Mouse (Mus musculus) heart, embryonic 14.5 days (tissue): ENCODE data around the gene Rep15. TPM values are rescaled to one million over a fixed set of nuclear protein-coding genes. Genes with fewer than 3 reads are reported as not detected.

Experiments
- ATAC-seq: fragments of 200-750 bp; cut with Nextera tagmentation; 2 replicates; pipeline ENCODE4 v1.8.0; 2017; ENCODE audit warnings: low read depth, moderate TSS enrichment; ENCODE audit not compliant: insufficient number of reproducible peaks, insufficient read depth, low FRiP score
- H3K27ac ChIP-seq, 2 experiments: fragments of 200-500 bp in 1 of 2; fragments of 300-500 bp in 1 of 2; sonication (generic) in 1 of 2; replicated peaks in 1 of 2; 2 replicates each; pipeline ENCODE4 v1.5.1; 2012 to 2014; ENCODE audit warnings: low read depth in 2 of 2, low read length in 2 of 2, control low read depth in 1 of 2, mild to moderate bottlenecking in 1 of 2, mixed read lengths in 1 of 2; ENCODE audit not compliant: control insufficient read depth in 1 of 2, insufficient read depth in 1 of 2
- H3K27me3 ChIP-seq: fragments of 300-500 bp; sonication (generic); 2 replicates; pipeline ENCODE4 v1.6.1; 2014; ENCODE audit warnings: mild to moderate bottlenecking, low read length, control low read depth; ENCODE audit not compliant: control insufficient read depth, insufficient read depth
- H3K36me3 ChIP-seq: fragments of 300-500 bp; sonication (generic); 2 replicates; pipeline ENCODE4 v1.6.1; 2014; ENCODE audit warnings: mild to moderate bottlenecking, control low read depth, low read length, mixed read lengths; ENCODE audit not compliant: control insufficient read depth, insufficient read depth
- H3K4me1 ChIP-seq, 2 experiments: fragments of 200-500 bp in 1 of 2; fragments of 300-500 bp in 1 of 2; sonication (generic) in 1 of 2; 2 replicates each; pipeline ENCODE4 v1.6.1; 2012 to 2014; ENCODE audit warnings: low read length in 2 of 2, control low read depth in 1 of 2, mixed read lengths in 1 of 2; ENCODE audit not compliant: control insufficient read depth in 2 of 2, insufficient read depth in 2 of 2
- H3K4me2 ChIP-seq: fragments of 300-500 bp; sonication (generic); 2 replicates; pipeline ENCODE4 v1.6.1; 2014; ENCODE audit warnings: mild to moderate bottlenecking, low read length
- H3K4me3 ChIP-seq, 2 experiments: fragments of 200-500 bp in 1 of 2; fragments of 300-500 bp in 1 of 2; sonication (generic) in 1 of 2; 2 replicates each; pipeline ENCODE4 v1.5.1; 2012 to 2014; ENCODE audit warnings: low read length in 2 of 2, mild to moderate bottlenecking in 2 of 2, control low read depth in 1 of 2, low read depth in 1 of 2, moderate library complexity in 1 of 2; ENCODE audit not compliant: control insufficient read depth in 1 of 2, insufficient read depth in 1 of 2
- H3K9ac ChIP-seq: fragments of 300-500 bp; sonication (generic); 2 replicates; pipeline ENCODE4 v1.6.1; 2014; ENCODE audit warnings: mild to moderate bottlenecking, low read length
- H3K9me3 ChIP-seq: fragments of 300-500 bp; sonication (generic); 2 replicates; pipeline ENCODE4 v1.6.1; 2016; ENCODE audit warnings: low read length, control low read depth; ENCODE audit not compliant: control insufficient read depth
- WGBS: fragments of 180-500 bp; shearing (Covaris S2); extraction: QIAGEN DNeasy Blood & Tissue Kit; methylation state at CpG from one replicate; pipeline ENCODE4 v1.1.7; 2014; 5-methylcytosine and 5-hydroxymethylcytosine counted together
- polyA plus RNA-seq: library from polyadenylated mRNA; unstranded; fragments of >200 nt; fragmentation: Nextera tagmentation; extraction: Ambion mirVana; gene quantifications from 2 replicates; pipeline ENCODE4 v1.2.1, GENCODE M21; 2014

Gene Rep15
- polyA plus RNA-seq, 1 experiment from 2014 or later = 1.9 TPM

DNA sequence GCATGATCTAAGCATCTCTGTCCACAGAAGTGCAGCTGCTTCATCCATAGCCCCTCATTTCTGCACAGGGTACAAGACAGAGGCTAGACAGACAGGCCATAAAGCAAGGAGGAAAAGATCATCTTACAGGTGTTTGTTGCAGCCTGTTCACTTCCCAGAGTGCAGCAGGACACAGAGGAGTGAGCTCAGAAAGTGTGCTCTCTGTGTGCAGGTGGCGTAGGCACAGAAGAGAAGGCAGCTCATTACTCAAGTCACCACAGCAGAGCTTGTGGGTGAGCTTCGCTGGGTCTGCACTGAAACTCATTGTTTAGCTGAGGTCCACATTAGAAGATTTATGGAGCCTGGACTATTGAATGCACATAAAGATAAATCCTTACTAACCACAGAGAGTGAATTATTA lies 32.6 kb upstream of the Rep15 start:
- ATAC-seq = no peak
- Histone ChIP-seq H3K4me2 (no peak overlapping the region), H3K4me3 (no peak overlapping the region), H3K27ac (no peak overlapping the region), H3K4me1 (no peaks in the 10 kb centered on the region), H3K9ac (no peak overlapping the region), H3K27me3 (no peaks in the 10 kb centered on the region), H3K9me3 (no peaks in the 10 kb centered on the region), H3K36me3 (peaks cover 81% of the 10 kb centered on the region)
- 84% methylated on average over 2 of the region's 2 CpGs for WGBS

DNA sequence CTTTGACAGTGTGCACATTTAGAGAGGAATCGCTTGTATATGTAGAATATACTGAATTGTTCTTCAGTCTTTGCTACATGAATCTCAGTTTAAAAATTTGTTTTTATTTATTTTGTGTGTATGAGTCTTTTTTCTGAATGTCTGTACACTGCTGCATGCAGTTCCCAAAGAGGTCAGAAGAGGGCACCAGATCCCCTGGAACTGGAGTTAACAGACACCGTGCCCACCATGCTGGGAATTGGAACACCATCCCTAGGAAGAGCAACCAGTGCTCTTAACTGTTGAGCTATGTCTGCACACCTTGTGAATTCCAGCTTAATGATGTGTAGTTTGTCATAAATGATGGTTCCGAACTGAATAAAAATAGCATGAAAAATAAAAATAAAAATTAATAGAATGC lies 24.2 kb upstream of the Rep15 start:
- no peaks in the 10 kb centered on the region for H3K4me1 ChIP-seq
- peaks cover 72% of the 10 kb centered on the region for H3K36me3 ChIP-seq
- H3K27me3 ChIP-seq = no peaks in the 10 kb centered on the region
- no peak overlapping the region for H3K27ac ChIP-seq
- H3K9ac ChIP-seq = no peak overlapping the region
- 70% methylated on average over 3 of the region's 3 CpGs for WGBS
- ATAC-seq = no peak
- H3K4me3 ChIP-seq = no peak overlapping the region
- H3K9me3 ChIP-seq = no peaks in the 10 kb centered on the region
- no peak overlapping the region for H3K4me2 ChIP-seq

DNA sequence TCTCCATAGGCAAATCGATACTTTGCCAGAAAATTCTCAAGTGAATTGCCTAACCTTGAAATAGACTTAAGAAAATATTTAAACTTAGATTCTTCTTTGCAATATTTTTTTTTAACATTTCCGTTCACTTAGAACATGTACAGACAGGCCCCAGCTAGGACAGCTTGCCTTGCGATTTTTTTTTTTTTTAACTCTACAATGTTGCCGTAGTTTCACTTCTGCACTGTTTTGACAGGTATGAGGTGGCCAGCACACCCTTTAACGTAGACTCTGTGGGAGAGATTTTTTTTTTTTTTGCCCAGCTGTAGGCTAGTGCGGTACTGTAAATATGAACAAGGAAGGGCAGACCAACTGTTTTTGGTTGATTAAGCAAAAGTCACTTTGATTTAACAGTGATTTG lies 22.0 kb upstream of the Rep15 start:
- Histone ChIP-seq H3K36me3 (peaks cover 84% of the 10 kb centered on the region), H3K4me2 (no peak overlapping the region), H3K9me3 (no peaks in the 10 kb centered on the region), H3K27ac (no peak overlapping the region), H3K9ac (no peak overlapping the region), H3K4me3 (no peak overlapping the region), H3K4me1 (no peaks in the 10 kb centered on the region), H3K27me3 (no peaks in the 10 kb centered on the region)
- 88% methylated on average over 6 of the region's 6 CpGs for WGBS
- no peak for ATAC-seq

DNA sequence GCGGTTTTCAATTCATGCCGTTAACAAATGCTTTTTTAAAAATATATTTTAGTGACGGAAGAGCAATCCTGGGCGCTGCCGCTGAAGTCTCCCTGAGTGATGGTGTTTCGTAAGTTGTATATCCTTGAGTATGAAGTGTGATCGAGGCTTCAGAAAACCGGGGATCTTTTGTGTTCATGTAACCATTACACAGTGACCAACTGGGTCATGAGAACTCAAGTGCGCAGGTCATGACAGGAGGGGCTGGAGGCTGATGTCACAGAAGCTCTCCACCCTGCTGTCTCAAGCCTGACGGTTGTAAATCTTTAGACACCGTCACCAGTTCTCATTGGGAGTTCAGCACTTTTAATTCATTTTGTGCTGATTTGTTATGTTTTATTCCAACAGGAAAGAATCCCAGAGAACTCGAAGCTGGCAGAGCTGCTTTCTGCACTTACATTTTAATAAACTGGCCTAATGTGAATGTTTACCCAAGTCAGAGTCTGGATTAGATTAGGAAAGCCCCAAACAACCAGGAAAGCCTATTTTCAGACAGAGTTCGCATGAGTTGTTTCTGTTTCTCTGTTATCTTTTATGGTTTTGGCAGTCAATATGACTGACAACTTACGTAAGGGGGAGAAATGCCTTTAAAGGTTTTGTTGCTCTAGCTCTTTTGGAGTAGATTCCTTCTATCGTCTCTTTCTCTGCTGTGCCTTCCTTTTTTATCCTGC lies 21.4 kb upstream of the Rep15 start:
- peaks cover 84% of the 10 kb centered on the region for H3K36me3 ChIP-seq
- no peak for ATAC-seq
- WGBS = 83% methylated on average over 15 of the region's 15 CpGs
- no peak overlapping the region for H3K4me3 ChIP-seq
- 0 out of 4 replicates have a peak overlapping the region, but pooled peaks of 1 of the 2 experiments have one; percentile 31 for H3K27ac ChIP-seq
- no peak overlapping the region for H3K9ac ChIP-seq
- H3K4me2 ChIP-seq = no peak overlapping the region
- no peaks in the 10 kb centered on the region for H3K27me3 ChIP-seq
- no peaks in the 10 kb centered on the region for H3K4me1 ChIP-seq
- no peaks in the 10 kb centered on the region for H3K9me3 ChIP-seq

DNA sequence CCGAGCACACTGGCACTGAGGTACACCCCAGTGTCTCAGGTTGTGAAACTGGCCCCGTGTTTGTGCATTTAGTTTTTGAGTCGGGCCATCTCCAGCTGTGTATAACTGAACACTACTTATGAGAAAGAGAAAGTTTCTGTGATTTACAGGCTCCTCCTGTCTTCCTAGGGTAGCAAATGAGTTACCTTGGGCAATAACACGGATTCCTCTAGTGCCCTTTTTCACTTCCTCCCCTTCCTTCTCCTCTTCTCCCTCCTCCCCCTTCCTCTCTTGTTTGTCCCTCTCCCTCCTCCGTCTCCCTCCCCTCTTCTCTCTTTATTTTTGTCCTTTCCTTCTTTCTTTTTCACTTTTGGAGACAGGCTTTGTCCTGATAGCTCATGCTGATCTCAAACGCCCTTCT lies 20.8 kb upstream of the Rep15 start:
- 0 out of 4 replicates have a peak overlapping the region, but pooled peaks of 1 of the 2 experiments have one; percentile 31 for H3K27ac ChIP-seq
- H3K4me1 ChIP-seq = no peaks in the 10 kb centered on the region
- no peak overlapping the region for H3K4me3 ChIP-seq
- no peaks in the 10 kb centered on the region for H3K9me3 ChIP-seq
- no peak overlapping the region for H3K4me2 ChIP-seq
- WGBS = 72% methylated on average over 6 of the region's 6 CpGs
- H3K27me3 ChIP-seq = no peaks in the 10 kb centered on the region
- ATAC-seq = no peak
- no peak overlapping the region for H3K9ac ChIP-seq
- H3K36me3 ChIP-seq = peaks cover 84% of the 10 kb centered on the region

DNA sequence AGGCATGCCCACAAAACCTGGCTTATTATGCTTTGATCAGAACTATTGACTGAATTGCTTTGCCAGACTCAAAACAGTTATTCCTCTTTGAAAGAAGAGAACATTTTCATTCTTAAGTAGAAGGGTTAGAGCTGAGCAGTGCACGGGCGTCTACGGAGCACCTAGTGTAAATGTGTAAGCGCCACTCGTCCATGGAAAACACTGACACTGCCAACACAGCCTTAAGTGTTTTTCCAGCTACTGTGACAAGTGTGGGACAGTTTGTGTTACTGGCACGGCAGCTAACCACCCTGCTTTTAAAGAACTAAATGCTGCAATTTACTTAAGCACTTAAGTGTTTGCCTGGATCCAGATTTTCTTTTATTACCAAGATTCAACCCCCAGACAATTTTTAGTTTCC lies 20.4 kb upstream of the Rep15 start:
- H3K27ac ChIP-seq = no peak overlapping the region
- no peak overlapping the region for H3K4me2 ChIP-seq
- H3K36me3 ChIP-seq = peaks cover 84% of the 10 kb centered on the region
- H3K4me3 ChIP-seq = no peak overlapping the region
- no peak overlapping the region for H3K9ac ChIP-seq
- H3K9me3 ChIP-seq = no peaks in the 10 kb centered on the region
- ATAC-seq = no peak
- 65% methylated on average over 6 of the region's 6 CpGs for WGBS
- H3K27me3 ChIP-seq = no peaks in the 10 kb centered on the region
- H3K4me1 ChIP-seq = no peaks in the 10 kb centered on the region

DNA sequence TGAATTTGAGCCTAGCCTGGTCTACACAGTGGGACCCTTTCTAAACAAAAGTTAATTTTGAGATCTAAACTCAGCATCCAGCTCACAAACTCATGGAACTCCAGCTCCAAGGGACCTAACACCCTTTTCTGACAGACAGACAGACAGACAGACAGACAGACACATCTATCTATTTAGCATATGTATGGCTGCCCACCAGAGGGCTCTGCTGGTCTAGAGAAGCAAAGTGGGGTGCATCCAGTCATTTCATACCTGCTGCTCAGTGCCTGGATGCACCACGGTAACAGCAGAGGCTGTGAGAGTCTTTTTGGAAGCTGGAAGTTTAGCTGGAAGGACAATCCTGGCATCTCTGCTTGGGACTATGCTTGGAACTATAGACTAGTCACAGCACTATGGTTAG lies 18.8 kb upstream of the Rep15 start:
- no peak overlapping the region for H3K4me2 ChIP-seq
- H3K4me3 ChIP-seq = no peak overlapping the region
- ATAC-seq = no peak
- no peaks in the 10 kb centered on the region for H3K4me1 ChIP-seq
- WGBS = 86% methylated on average over 1 of the region's 1 CpGs
- H3K27me3 ChIP-seq = no peaks in the 10 kb centered on the region
- H3K36me3 ChIP-seq = peaks cover 87% of the 10 kb centered on the region
- no peaks in the 10 kb centered on the region for H3K9me3 ChIP-seq
- no peak overlapping the region for H3K9ac ChIP-seq
- no peak overlapping the region for H3K27ac ChIP-seq

DNA sequence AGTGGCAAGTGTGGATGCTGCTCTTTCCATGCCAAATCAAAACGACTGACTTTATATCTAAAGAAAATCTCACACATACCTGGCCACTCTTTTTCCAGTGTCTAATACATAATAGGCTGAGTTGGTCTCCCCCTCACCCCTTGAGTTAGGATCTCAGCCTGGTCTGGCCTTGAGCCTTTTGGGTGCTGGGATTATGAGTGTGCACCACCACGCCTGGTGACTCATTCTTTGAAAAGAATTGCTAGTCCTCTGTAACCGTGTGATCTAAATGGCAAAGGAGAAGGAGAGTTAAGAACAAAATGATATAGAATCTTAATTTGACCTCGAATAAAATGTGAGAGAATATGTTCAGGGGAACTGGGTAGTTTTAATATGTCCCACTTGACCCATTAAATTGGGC lies 14.5 kb upstream of the Rep15 start:
- Histone ChIP-seq H3K9me3 (no peaks in the 10 kb centered on the region), H3K4me1 (0 out of 4 replicates have a peak, but pooled peaks cover 0 to 5% of the 10 kb centered on the region in 2 experiments), H3K27ac (no peak overlapping the region), H3K4me2 (no peak overlapping the region), H3K9ac (no peak overlapping the region), H3K4me3 (no peak overlapping the region), H3K36me3 (peaks cover 94% of the 10 kb centered on the region), H3K27me3 (no peaks in the 10 kb centered on the region)
- ATAC-seq = no peak
- 86% methylated on average over 4 of the region's 4 CpGs for WGBS
